Mouse (Mus musculus) urinary bladder, adult 18-20 months (tissue): ENCODE measurements around the gene Olfr648.

Source experiments
- DNase-seq, 2 experiments: peaks; one replicate each; pipeline ENCODE4 v3.0.0; 2022; ENCODE audit warnings: low spot score in 2 of 2, mixed read lengths in 2 of 2

The Olfr648 gene

DNA sequence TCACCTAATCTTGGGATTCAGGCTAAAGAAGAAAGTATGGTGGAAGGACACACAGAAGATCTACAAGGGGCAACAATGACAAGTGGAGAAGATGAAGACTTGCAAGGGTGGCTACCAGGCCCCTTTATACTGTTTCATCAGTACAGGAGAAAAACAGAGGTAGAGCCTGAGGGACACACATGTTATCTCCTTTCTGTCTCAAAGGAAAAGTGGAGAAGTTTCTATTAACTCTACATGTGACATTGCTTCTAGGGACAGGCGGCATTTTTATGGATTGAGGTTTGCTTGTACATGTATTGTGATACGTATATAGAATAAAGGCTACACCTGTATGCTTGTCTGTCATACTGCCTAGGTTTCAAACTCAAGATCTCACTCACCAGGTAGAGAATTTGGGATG, at the start of gene Olfr648:
Gene Olfr648 (minus strand): TSS at position 101 of the 400 bp plus-strand sequence.
- DNase-seq, result no peak

DNA sequence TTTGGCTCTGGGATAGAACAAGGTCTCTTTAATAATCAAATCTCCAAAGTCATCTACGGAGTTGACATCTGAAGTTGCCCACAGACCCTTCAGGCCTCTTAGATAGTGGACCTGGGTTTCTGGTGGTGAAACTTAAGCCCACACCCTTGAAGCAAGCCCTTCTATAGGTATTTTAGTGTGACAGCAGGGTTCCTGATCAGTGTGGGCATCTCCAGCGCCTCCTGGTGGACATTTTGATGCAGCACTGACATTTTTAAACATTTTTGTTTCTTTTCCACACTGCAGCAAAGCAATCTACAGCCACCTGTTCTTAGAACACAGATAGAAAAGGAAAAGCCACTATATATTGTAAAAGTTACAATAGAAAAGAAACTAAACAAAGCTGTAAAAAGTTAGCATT, 48.0 kb upstream of the Olfr648 start:
- peak in 1 of 2 experiments; percentile 14 for DNase-seq

DNA sequence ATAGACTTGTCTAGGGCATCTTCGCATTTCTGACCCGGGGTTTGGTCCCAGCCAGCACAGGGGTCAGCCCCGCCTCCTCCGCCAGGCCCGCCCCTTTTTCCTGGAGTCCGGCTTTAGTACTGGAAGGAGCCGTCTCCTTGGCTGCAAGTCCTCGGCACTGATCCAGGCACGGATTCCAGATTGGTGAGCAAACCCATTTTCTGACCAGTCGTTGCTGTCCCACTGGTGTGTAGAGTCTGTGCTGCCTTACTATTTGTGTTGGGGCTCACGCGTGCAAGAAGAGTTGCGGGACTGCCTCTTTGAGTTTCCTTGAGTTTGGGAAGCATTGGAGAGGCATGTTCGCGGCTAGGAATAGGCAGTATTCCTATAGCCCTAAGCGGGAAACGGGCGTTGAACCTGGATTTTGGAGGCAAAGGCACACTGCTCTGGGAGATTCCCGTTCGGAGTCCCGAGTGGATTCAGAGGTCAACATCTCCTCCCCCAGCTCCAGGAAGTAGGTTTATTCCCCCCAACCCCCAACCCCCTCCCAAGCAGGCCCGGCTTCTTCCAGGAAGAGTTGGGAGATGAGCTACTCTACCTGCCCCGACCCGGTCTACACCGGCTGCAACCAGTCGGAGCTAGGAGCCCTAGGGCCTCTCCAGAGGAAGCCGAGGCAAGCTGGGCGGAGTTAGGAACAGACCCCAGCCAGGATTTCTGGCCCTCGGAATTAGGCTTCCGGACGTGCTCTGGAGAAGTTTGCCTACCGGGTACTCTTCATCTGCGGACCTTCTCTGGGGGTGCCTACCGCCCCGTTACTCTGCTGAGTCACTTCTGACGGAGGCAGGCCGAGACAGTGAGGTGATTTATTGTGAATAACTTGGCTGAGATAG, 35.7 kb upstream of the Olfr648 start, which contains the start of gene Trim6:
Gene Trim6 (plus strand): TSS at position 93 of the 869 bp plus-strand sequence.
- DNase-seq, result peak; percentile 30 to 68

DNA sequence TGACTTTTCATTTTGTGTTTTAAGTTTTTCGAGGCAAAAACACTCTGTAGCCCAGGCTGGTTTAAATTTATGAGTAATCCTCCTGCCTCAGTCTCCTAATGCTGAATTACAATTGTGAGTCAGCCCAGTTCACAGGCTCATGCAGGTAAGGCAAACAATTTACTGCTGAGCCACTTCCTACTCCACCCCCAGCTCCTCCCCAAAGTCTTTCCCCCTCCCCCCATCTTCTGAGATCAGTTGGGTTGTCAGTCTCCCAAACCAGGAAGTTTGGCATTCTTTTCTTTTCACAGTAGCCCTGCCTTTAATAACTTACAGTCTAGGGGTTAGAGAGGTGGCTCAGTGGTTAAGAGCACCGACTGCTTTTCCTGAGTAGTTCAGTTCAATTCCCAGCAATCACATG, 34.7 kb upstream of the Olfr648 start:
- DNase-seq, result no peak

DNA sequence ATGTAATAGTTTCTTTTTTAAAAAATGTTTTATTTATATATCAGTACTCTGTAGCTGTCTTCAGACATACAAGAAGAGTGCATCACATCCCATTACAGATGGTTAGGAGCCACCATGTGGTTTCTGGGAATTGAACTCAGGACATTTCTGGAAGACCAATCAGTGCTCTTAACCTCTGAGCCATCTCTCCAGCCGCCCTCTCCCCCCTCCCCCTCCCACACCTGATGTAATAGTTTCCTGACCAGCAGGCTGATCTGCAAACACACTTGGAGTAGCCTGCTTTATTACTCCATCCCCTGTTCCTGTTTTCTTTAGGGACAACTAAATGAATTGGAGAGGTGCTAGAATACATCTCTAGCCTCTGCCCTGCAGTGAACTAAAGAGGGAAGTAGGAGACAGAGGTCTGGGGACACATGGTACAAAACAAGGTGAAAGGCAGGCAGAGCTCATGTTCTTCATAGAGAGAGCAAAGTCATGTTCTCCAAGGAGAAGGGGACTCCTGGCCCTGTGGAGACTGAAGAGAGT, 32.9 kb upstream of the Olfr648 start:
- no peak for DNase-seq

DNA sequence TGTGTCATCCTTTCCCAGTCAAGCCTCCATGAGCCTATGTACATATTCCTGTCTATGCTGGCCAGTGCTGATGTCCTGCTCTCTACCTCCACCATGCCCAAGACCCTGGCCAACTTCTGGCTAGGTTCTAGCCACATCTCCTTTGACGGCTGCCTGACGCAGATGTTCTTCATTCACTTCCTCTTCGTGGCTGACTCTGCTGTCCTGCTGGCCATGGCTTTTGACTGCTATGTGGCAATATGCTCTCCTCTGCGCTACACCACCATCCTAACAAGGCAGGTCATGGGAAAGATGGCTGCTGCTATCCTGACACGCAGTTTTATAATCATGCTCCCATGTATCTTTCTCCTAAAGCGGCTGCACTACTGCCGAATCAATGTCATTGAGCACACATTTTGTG, 23.0 kb upstream of the Olfr648 start:
- no peak for DNase-seq

DNA sequence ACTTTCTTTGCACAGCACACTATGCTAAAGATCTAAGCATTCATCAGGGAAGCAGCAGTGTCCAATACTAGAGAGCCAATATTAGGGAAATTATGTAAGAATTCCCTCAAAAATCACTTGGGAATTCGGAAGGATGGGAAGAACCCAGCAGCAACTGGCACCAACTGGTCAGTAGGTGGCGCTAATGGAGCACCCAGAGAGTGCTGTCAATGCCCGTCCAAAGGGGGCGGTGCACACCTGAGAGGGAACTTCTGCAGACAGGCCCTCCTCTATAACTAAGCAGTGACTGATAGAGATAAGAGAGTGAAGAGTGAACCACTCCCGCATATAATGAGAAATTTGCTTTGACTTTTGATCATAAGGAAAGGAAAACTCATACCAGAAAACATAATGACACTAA, 16.6 kb upstream of the Olfr648 start:
- DNase-seq, result peak; percentile 47 to 59

DNA sequence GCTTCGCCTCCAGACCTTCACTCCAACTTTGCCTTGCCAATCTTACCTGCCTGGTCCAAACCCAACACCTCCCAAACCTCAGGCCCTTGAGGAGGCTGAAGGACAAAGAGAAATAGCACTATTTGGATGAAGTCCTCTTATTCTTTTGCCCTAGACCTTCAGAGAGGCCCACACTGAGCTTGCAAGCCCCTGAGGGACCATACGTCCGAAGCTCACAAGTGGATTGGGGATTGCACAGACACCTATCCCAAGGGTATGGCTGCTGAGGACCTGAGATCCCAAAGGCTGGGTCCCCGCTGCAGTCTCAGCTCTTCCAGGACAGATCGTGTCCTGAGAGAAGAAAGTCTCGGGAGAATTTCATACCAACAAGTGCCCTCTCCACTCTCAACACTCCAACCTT, 12.7 kb upstream of the Olfr648 start, which contains the start of gene Olfr649:
Gene Olfr649 (minus strand): TSS at position 101 of the 400 bp plus-strand sequence.
- DNase-seq, result no peak

DNA sequence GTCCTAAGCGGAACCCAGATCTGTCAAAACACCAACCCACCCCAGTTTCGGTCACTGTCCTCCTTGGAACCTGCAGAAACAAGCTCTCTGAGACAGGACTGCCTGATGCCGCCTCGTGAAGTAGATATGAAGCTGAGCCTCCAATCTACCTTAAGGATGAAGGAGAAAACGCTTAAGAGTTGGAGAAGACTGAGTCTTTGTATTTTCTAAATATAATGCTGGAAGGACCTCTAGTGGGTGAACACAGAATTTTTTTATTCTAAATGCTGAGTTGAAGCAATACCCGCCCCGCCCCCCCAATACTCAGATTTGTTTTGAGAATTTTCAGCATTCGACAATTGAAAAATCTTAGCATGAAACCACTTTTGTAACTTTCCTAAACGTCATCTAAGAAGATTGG, 8.1 kb upstream of the Olfr648 start:
- DNase-seq, result no peak

DNA sequence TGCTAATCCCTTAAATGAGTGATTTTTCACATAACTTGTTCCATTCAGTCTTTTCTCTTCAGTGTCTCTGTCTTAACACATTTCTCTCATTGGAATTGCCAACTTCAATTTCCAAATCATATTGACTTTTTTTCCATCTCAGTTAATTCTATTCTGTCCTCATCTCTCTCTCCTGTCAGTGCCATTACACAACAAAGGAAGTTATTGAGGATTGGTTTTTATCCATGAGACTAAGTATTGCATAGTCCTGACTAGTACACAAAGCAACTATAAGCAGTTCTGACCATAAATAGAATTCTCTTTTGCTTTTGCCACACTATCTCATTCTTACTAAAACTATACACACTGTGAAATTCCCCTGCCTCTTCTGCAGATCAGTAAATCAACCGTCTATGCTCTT, 4.1 kb downstream of the Olfr648 start:
- no peak for DNase-seq

DNA sequence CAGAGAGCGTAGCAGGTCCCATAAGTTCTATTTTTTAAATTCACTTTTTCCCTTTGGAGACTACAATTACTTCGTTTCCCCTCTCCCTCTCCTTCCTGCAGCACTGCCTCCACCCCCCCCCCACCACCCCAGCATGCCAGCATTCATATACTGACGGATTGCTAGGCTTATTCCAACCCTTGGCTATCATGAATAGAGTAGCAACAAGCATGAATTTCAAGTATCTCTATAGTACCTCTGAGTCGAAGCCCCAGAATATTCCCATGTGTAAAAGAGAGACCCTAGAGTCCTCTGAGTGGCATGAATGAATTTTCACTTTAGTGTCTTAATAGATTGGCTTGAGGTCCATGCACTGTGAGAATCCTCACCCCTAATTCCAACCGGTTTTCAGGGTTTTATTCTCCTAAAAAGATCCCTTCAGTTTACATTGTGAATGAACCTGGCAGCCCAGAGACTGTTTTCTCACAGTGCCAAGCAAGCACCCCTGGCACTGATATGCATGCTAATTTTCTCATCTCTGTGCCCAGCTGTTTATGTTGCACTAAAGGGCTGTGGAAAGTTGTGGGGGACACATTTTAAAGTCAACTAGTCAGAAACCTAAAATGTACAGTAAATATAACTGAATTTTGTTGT, 4.7 kb downstream of the Olfr648 start:
- no peak for DNase-seq

DNA sequence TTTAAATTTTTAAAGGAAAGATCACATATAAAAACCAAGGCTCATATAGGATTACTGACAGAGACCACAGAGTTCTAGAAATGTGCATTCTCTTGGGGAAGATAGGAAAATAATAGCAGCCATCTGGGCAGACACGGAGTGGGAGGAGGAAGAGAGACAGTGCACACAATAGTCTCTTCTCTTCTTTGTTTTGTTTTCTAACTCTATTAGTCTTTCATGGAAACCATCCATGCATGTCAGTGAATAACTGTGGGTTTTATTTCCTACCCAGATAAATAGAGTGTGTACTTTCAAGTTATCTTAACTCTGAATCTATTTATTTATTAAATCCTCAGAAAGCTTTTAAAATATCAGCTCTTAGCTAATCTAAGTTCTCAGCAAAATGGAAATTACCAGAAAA, 8.1 kb downstream of the Olfr648 start:
- no peak for DNase-seq

DNA sequence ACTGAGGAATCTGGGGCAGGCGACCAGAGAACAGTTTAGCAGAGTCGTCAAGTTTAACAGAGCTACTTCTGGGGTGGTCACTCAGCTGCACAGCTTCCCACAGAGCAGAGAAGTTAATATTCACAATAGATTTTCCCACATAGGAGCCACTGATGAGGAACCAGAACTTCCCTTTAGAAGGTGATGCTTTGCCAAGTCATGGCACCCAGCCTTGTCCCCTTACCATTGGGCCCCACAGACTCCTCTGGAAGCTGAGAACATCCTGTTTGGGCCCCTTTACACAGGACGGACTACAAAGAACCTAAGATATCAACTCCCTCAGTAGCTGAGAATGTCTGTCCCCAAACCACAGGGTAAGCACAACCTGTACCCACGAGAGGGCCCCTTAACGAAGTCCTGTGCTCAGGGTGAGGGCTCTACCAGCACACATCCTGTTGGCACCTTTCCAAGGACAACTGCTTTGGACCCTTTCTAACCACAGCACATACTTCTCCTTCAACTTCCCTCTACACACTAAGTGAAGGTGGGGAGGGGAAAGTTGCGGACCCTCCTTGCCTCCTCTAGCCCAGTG, 13.5 kb downstream of the Olfr648 start:
- no peak for DNase-seq

DNA sequence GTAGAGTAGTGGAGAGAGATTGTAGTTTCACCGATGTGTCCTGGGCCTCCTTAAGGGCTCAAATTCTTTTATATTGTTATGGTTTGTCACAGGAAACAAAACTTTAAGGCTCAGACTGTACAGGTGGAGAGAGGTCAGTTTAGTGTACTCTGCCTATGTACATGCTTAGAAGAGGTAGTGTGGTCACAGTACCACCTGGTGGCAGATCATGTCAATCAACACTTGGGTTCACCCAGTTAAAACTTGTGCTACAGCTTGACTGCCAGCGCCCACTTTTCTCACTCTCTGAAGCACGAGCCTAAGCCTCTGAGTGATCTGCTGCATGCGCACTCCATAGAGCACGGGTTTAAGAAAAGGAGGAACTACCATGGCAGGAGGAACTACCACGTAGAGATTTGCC, 16.1 kb downstream of the Olfr648 start:
- no peak for DNase-seq

DNA sequence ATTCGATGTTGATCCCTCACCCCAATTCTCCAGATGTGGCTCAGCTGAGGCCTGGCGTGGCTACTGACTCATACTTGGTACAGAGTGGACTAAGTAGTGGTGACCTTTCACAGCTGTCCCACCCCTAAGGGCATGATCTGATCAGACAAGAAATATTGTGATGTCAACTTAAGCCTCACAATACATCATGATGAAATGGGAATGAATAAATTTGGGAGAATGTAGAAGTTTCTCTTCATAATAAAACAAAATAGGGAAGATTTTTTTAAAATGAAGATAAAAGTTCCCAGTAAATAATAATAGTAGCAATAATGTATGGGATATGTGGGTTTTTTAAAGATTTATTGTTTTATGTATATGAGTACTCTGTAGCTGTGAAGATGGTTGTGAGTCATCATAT, 32.7 kb downstream of the Olfr648 start, which contains the start of gene Ubqlnl:
Gene Ubqlnl (minus strand): TSS at position 101 of the 400 bp plus-strand sequence.
- no peak for DNase-seq

DNA sequence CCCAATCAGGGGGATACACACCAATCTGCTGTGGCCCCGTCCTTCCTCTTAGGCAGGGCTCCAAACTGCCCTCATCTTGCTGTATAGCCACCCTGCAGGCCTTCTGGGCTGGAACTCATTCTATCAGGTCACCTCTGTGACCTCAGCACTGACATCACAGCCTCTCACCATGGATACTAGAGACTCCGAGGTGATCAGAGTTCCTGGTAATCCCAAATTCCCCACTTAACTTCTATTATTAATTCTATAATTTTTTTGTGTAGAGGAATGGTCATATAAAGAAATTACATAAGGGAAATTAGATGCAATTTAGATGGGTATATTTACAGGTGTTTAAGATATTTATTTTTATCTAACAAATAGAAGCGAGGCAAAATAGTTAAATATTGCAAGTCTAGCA, 40.0 kb downstream of the Olfr648 start, which contains the start of gene Ubqln3:
Gene Ubqln3 (minus strand): TSS at position 101 of the 400 bp plus-strand sequence.
- DNase-seq, result no peak

DNA sequence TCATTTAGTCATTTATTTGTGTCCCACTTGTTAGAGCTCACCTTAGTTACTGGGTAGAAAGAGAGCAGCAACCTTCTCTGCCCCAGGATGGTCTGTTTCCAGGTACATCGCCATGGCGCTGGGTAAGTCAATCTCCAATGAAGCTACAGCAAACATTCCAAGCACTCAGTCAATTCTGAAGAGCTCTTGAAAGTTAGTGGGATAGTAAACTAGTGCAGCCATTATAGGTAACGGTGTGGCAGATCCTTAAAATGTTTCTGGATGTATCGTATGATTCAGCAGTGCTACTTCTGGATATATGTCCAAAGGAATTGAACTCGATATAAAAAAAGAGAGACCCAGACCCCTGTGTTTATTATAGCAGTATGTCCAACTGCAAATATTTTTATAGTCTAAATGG, 45.9 kb downstream of the Olfr648 start, which contains the start of gene Olfr643:
Gene Olfr643 (minus strand): TSS at position 101 of the 400 bp plus-strand sequence.
- no peak for DNase-seq

DNA sequence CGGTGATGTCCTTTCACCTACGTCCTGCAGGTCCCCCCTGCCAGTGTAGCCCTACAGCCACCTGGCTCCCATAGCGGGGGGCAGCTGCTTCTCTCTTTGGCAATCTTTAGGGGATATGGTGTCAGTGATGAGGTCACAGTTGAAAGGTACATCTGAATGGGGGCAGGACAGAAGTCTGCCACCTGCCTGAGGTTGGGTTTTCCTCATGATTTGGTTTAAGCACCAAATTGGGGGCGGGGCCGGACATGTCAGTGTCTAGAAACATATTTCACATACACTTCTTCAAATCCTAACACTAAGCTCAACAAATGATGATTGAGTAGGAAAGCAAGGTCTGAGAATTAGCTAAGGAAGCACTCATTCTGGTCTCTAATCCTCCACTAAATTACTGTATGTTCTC, 53.5 kb downstream of the Olfr648 start, which contains the start of gene Ubqln5:
Gene Ubqln5 (minus strand): TSS at position 101 of the 400 bp plus-strand sequence.
- DNase-seq, result no peak
